Mouse (Mus musculus) cerebellum, adult 2 months (tissue): Measurements from ENCODE around the gene Pbx2. TPM values are rescaled to one million over a fixed set of nuclear protein-coding genes. Genes with fewer than 3 reads are reported as not detected.
A peak's percentile ranks its signal among the peaks of the same experiment; 100 is the strongest.
"Not testable (repeated sequence)": the region's sequence is repeated elsewhere in the genome, so short reads cannot be mapped to it uniquely, and the experiment has no call there.

Experiments
- DNase-seq, 2 experiments: peaks; one replicate each; pipeline ENCODE4 v3.0.0; 2021
- H3K27ac ChIP-seq: fragments of 200-500 bp; 2 replicates; pipeline ENCODE4 v1.5.1; 2012; ENCODE audit warnings: low read length, control low read depth, inconsistent platforms; ENCODE audit not compliant: insufficient read depth
- H3K27me3 ChIP-seq: fragments of 200-500 bp; 2 replicates; pipeline ENCODE4 v1.6.1; 2012; ENCODE audit warnings: inconsistent platforms, mild to moderate bottlenecking, low read length, moderate library complexity; ENCODE audit not compliant: control insufficient read depth, insufficient read depth
- H3K4me1 ChIP-seq: fragments of 200-500 bp; 2 replicates; pipeline ENCODE4 v1.6.1; 2011; ENCODE audit warnings: low read length; ENCODE audit not compliant: control insufficient read depth, insufficient read depth
- H3K4me3 ChIP-seq: fragments of 200-500 bp; replicated peaks from 2 replicates; pipeline ENCODE3; 2011; ENCODE audit warnings: mild to moderate bottlenecking, low read depth, low read length, control low read depth; ENCODE audit not compliant: insufficient read depth
- CTCF ChIP-seq: fragments of 200-500 bp; IDR thresholded peaks from 2 replicates; pipeline ENCODE4 v1.5.1; 2011; ENCODE audit warnings: low read depth, mild to moderate bottlenecking, control low read depth, low read length, moderate library complexity, borderline replicate concordance; ENCODE audit not compliant: insufficient read depth
- POLR2A ChIP-seq: fragments of 200-500 bp; IDR thresholded peaks from 2 replicates; pipeline ENCODE4 v1.6.1; 2011; ENCODE audit warnings: low read length, control low read depth, borderline replicate concordance; ENCODE audit not compliant: insufficient read depth
- WGBS: fragments of 180-500 bp; shearing (Covaris S2); methylation state at CpG from one replicate; pipeline ENCODE4 v1.1.7; 2018; 5-methylcytosine and 5-hydroxymethylcytosine counted together
- polyA plus RNA-seq: library from polyadenylated mRNA; depleted of rRNA; stranded (reverse); fragments of >200 nt; gene quantifications from 2 replicates; pipeline ENCODE4 v1.2.3, GENCODE M21; 2012; rRNA removed

The Pbx2 gene
- 69.5 and 72.3 TPM in 2 replicates for polyA plus RNA-seq

DNA sequence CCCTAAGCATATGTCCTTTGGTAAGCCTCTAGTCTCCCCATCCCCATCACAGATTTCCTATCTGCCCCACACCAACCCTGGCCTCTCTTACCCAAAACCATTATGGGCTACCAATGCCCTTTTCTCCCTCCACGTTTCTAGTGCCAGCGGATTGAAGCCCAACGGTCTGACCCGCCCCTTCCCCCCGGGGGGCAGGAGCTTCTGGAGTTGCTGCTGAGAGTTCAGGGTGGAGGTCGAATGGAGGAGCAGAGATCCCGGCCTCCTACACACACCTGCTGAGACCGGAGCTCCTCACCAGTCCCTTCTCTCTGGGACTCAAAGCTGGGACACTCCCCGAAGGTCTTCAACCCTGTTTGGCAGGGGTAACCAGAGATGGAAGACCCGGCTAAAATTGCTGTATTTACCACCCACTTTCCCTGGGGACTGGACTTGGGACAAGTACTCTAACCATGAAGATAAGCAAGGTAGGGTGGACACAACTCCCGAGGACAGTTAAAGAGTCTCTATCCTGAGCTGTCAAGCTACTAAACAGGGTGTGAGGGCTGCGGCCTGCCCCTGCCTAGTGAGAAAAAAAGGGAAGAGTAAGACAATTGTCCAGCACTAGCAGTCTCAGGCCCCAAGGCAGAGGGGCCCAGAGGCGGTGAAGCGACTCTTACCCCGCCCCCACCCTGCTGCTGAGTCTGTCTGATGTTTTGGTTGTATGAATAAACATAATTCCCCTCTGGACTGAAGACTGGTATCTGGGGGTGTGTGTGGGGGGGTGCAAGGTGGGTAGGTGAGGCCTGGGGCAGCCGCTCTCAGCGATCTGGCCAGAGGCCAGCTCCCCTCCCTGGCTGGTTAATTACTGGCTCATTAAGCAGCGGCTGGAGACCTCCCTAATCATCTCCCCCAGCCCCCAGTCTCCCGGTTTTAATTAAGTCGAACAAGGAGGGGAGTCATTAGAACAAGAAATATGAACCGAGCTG is at the start of gene Pbx2:
TSS of gene Pbx2 (plus strand) at position 238 of the 965 bp plus-strand sequence.
- H3K4me3 ChIP-seq: peak within 1 kb of the TSS; percentile 95
- TF ChIP-seq POLR2A (no peak), CTCF (no peak)
- peak within 1 kb of the TSS; percentile 99 for H3K27ac ChIP-seq
- peaks cover 21% of the 10 kb centered on the region for H3K4me1 ChIP-seq
- 6% methylated on average over 21 of the region's 21 CpGs for WGBS
- no peaks in the 10 kb centered on the region for H3K27me3 ChIP-seq
- DNase-seq: peak; percentile 35 to 43

GRCm38 (mm10) chr17:34543567-34543966 is 47.5 kb upstream of the Pbx2 start:
- not testable (repeated sequence) for H3K4me3 ChIP-seq
- 93% methylated on average over 13 of the region's 13 CpGs for WGBS

GRCm38 (mm10) chr17:34546797-34547196 is 44.3 kb upstream of the Pbx2 start:
- H3K27me3 ChIP-seq: no peaks in the 10 kb centered on the region
- no peak overlapping the region for H3K4me3 ChIP-seq
- TF ChIP-seq CTCF: no peak
- TF ChIP-seq POLR2A: no peak
- no peaks in the 10 kb centered on the region for H3K4me1 ChIP-seq
- DNase-seq: no peak
- WGBS: 94% methylated on average over 1 of the region's 1 CpGs
- no peak overlapping the region for H3K27ac ChIP-seq

More at GRCm38 (mm10) chr17:34543567-34543966, 47.5 kb upstream of the Pbx2 start:
- H3K27ac ChIP-seq, H3K27me3 ChIP-seq, H3K4me1 ChIP-seq, DNase-seq: not testable (repeated sequence)

DNA sequence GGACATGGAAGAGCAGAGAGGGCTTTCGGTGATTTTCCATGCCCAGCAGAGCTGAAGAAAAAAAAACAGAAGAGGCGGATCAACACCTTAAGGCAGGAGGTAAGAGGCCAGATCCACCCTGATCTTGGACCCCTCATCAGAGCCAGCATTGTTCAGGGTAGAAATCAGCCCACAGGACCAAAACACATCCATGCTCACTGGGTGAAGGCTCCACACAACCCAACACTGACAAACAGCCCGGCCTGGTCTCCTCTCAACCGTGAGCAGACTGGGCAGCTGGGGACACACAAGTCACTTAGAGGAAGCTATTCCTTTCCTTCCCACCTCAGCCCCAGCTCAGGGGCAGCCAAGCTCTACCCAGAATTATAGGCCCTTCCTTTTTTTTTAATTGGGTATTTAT is 43.5 kb upstream of the Pbx2 start:
- no peak overlapping the region for H3K4me3 ChIP-seq
- 80% methylated on average over 4 of the region's 4 CpGs for WGBS
- TF ChIP-seq CTCF (no peak), POLR2A (no peak)

GRCm38 (mm10) chr17:34549156-34549555 is 41.9 kb upstream of the Pbx2 start:
- Histone ChIP-seq H3K27ac (no peak overlapping the region), H3K4me3 (no peak overlapping the region), H3K4me1 (no peaks in the 10 kb centered on the region), H3K27me3 (no peaks in the 10 kb centered on the region)
- no peak for DNase-seq
- no peak for TF ChIP-seq POLR2A
- no peak for TF ChIP-seq CTCF
- WGBS: 92% methylated on average over 3 of the region's 3 CpGs

More for the DNA sequence above, 43.5 kb upstream of the Pbx2 start:
- no peaks in the 10 kb centered on the region for H3K27me3 ChIP-seq
- no peak overlapping the region for H3K27ac ChIP-seq
- H3K4me1 ChIP-seq: no peaks in the 10 kb centered on the region
- no peak for DNase-seq

DNA sequence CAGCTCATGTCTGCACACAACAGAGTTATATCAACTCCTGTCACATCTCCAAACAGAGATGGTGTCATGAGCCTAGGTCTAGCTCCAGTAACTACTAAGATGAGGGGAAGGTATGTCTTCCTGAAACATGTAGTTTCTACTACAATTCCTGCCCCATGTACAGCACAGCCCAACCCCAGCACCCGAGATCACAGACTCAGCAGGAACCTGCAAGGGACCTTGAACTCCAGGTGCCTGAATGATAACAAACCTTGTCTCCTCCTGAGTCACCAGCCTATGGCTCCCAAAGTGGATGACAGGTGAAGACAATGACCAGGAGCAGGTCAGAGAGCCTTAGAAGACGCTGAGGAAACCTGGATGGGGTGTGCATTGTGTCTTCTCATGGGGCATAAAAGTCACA is 41.2 kb upstream of the Pbx2 start:
- DNase-seq: no peak
- no peak overlapping the region for H3K27ac ChIP-seq
- no peaks in the 10 kb centered on the region for H3K27me3 ChIP-seq
- no peaks in the 10 kb centered on the region for H3K4me1 ChIP-seq
- no peak overlapping the region for H3K4me3 ChIP-seq
- 74% methylated on average over 2 of the region's 2 CpGs for WGBS
- no peak for TF ChIP-seq CTCF
- TF ChIP-seq POLR2A: no peak

GRCm38 (mm10) chr17:34555483-34555882 is 35.6 kb upstream of the Pbx2 start:
- Histone ChIP-seq H3K4me1 (no peaks in the 10 kb centered on the region), H3K27me3 (no peaks in the 10 kb centered on the region), H3K4me3 (no peak overlapping the region), H3K27ac (no peak overlapping the region)
- peak; percentile 81 for TF ChIP-seq CTCF
- TF ChIP-seq POLR2A: no peak
- 23% methylated on average over 5 of the region's 5 CpGs for WGBS
- peak; percentile 55 to 76 for DNase-seq

DNA sequence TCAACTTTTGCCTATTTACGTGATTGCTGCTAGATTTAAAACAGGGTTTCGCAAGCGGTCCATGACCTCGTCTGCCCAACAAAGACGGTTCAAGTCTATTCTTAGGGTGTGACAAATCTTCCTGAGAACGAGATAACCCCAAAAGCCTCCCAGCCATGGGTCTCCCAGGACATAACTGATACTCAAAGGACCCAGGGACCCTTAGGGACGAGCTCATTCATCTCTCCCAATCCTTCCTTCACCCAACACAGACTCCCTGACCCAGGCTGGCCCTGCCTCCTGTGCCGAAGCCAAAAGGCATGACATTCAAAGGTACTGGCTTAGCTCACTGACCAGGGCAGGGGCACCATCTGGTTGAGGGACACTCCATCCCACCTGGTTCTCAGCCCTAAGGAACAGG is 34.7 kb upstream of the Pbx2 start:
- no peak for DNase-seq
- Histone ChIP-seq H3K27ac (no peak overlapping the region), H3K27me3 (no peaks in the 10 kb centered on the region), H3K4me3 (no peak overlapping the region), H3K4me1 (no peaks in the 10 kb centered on the region)
- TF ChIP-seq POLR2A: no peak
- TF ChIP-seq CTCF: no peak
- 85% methylated on average over 8 of the region's 8 CpGs for WGBS
